Mouse (Mus musculus) megakaryocyte, embryonic 14.5 days (primary cell): ENCODE measurements around the gene Zfp316.

Source experiments
- FLI1 ChIP-seq: IDR thresholded peaks from 2 replicates; pipeline ENCODE4 v1.6.1; 2012; ENCODE audit warnings: low read length, inconsistent platforms, mixed read lengths
- GATA1 ChIP-seq: IDR thresholded peaks from 3 replicates; pipeline ENCODE4 v1.6.1; 2012; ENCODE audit warnings: mixed read lengths, low read length, inconsistent platforms, borderline replicate concordance

GRCm38 (mm10) chr5:143316605-143317287 lies 46.9 kb upstream of the Zfp316 start:
- TF ChIP-seq GATA1 (no peak), FLI1 (no peak)
